Mouse (Mus musculus): ENCODE measurements around the gene Cd7.
"Not testable (repeated sequence)": the region's sequence is repeated elsewhere in the genome, so short reads cannot be mapped to it uniquely, and the experiment has no call there.

Gene Cd7

DNA sequence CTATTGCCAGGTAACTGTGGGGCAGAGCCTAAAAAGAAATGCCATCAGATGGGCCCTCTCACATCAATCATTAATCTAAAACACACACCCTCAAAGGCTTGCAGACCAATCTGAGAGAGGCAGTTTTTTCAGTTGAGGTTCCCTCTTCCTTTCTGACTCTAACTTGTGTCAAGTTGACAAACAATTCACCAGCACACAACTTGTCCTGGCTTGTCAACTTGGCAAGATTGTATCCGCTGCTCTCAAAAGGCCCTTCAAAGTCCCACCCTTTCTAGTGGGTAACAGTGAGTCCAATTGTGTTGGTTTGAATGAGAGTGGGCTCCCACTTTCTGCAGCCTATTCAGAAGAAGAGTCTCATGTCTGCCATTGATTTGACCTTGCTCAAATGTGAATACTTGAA, 6.1 kb upstream of the Cd7 start:
- DNase-seq, result no peak

DNA sequence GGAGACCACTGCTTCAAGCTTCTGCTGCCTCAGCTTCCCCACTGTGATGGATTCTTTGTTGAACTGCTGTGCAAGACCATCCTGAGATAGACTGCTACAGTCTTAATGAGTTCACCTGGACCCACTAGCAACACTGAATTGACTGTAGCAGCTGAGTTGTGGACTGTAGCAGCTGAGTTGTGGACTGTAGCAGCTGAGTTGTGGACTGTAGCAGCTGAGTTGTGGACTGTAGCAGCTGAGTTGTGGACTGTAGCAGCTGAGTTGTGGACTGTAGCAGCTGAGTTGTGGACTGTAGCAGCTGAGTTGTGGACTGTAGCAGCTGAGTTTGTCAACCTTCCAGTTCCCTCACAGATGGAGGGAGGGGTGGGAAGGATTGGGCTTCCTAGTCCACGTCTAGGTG, 3.8 kb upstream of the Cd7 start:
- not testable (repeated sequence) for DNase-seq

DNA sequence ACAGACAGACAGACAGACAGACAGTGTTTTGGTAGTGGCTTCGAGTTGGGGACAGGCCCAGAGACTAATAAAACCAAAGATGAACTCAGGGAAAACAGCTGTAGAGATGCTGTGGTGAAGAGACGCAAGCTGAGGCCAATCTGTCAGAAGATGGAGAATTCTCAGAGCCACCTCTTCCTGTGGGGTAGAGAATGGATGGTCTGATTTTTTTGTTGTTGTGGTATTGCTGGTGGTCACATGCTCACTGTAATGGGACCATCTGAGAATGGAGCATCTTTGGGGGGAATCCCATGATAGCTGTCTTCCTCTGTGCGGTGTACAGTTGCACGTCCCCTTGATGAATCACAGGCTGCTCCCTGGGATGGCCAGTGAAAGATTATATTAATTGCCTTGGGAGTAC, 3.3 kb upstream of the Cd7 start:
- no peak for DNase-seq

DNA sequence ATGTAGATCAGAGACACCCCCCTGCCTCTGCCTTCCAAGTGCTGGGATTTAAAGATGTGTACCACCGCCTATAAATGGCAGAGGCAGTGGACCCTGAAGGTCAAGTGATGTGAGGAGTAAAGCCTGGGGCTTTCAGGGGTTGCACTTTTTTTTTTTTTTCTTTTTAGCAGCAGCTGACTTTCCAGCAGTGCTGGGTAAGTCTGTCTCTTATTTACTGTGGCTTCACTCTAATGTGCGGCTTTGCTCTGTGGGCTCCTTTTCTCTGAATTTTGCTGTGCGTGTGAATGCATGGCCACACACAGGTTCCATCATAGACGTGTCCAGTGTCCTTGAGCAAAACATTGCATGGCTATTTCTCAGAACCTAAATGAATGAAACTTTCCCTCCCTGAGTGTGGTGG, 2.4 kb upstream of the Cd7 start:
- DNase-seq, result no peak

DNA sequence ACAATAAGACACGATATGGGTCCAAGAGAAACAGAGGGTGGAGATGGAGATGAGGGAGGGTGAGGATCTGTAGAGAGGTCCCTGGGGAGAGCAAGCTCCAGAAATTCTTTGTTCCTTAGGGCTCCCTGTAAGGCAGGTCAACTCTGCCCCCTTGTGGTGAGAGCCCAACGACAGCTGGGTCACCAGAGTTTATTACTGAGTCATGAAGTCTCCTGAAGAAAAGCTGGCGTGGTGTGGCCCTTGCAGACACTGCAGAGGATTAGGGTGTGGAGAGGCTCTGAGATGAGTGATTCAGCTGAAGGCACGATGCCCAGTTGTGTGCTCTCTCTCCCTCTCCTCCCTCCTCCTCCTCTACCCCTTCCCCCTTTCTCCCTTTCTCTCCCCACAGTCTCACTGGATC, 2.0 kb upstream of the Cd7 start:
- peak; percentile 60 for DNase-seq

DNA sequence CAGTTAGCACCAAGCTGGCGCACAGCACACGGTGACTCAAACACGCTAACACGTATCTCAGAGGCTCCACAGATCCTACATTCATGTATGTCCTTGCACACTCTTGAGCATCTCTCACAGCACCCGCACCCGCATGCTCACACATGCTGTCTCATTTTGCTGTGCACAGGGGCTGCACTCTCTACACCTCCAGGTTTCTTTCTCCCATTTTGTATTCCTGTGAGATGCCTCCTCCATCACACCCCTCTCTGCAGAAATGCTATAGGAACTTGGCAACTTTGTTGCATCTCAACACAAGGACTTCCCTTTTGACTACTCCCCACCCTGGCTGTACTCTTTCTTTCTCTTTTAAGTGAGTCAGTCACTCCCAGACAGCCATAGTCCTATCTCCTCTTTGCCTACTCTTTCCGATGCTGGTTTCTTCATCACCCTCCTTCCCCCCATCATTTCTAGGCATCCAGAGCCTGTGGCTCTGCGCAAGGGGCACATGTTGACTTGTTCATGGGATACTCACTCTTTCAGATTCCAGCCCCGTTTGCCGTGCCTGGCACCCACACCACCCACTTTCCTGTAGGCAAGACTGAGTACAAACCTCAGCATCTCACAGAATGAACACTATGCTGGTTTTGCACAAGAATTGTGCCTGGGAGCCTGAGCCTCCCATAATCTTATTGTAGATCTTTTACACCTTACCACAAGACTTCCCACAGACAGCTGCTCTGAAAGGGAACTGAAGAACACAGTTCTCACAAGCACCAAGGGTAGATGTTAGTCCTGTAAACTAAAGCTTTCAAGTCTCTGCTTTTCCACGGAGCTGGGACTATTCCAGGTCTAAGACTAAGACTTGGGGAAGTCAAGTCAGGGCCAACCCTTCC, 615 bp downstream of the Cd7 start:
- DNase-seq, result no peak

DNA sequence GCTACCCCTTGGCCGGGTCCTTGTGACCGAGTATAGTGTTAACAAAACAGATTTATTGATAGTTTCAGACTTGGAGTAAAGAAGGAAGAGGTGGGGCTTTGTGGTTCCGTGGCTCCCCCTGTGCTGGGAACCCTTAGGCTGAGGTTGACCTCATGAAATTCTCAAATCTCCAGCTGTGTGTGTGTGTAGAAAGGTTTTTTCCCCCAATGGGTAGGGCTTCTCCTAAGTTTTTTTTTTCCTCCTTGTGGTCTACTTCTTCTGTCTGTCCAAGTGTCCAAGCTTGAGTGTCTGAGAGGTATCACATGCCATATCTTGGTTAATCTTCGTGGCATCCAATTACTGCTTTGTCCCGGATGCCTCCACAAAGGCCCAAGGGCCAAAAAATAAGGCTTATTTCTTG, 6.1 kb downstream of the Cd7 start:
- no peak for DNase-seq

DNA sequence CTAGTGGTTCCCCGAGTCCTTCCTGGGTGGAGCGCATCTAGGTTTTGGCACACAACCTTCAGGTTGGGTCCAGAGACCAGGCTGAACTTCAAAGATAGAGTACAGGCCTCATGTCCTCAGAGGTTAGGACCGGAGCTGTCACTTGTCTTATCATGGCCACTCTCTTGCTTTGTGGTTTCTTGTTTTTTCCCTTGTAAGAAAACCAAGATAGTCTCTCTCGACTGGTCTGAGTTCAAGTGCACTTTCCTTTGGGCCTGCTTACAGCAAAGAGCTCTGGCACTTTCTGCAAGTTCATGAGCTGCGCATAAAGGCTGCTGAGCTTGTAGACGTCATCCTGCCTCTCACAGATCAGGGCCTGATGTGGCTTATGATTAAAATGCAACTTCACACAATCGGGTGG, 12.0 kb downstream of the Cd7 start:
- no peak for DNase-seq

DNA sequence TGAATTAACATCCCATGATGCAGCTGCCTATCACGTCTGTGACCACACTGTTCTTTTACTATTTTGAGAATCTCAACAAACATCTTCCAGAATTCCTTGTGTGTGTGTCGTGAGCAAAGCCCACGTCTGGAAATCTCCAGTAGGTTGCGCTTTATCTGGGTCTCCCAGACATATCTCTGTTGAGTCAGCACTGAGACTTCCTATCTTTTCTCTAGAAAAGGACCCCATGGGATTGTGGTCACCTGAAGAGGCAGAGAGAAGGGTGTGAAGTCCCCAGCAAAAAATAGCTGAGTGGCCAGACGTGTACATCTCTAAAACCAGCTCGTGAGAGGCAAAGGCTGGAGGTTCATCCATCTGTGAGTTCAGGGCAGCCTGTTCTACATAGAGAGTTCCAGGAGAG, 15.1 kb downstream of the Cd7 start:
- DNase-seq, result no peak

DNA sequence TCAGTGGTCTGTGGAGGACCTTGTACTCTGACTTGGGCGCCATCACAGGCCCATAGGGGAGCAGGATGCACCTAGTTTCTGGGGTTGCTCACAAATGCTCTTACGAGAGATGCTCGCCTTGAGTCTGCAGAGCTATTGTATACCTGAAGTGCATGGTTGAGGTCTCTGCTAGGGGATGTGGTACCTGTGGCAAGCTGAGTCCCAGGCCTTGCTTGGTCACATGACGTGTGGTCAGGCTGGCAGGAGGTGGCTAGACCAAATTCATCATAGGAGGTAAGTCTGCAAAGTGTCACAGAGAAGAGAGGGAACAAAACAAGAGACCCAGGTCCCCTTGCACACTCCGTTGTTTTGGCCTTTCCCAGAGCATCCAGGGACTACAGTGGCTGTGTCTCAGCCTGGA, 19.7 kb downstream of the Cd7 start:
- no peak for DNase-seq

DNA sequence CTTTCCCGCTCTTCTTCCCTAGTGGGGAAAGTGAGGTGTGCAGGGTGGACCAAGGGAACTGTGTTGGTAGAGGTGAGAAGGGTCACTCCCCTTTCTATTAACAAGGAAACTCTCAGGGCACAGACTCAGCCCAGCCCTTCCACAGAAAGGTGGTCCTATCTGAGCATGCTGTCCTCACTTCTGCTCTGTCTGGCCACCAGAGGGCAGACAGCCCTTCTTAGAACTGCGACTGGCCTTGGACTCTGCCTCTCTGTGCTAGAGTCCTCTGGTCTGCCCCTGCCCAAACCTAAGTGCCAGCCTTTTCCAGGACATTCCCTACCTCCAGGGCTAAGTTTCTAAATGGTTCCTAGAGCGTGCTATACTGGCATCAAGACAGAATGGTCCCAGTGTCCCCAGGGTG, 21.5 kb downstream of the Cd7 start:
- peak; percentile 51 for DNase-seq

DNA sequence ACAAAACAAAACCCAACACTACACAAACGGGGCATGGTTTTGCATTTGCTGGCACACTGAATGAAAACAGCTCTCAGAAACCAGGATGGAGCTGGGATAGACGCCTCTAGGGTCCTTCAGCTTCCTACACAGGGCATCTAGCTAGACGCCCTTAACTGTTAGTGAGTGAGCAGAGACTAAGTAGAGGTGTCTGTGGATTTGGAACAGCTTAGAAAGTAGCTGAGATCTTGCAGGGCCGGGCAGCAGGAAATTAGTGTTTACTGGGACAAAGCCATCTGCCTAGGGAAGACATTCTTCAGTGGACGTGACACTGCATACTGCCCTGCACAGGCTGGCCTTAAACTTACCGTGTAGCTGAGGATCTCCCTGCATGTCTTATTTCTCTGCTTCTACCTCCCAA, 23.7 kb downstream of the Cd7 start:
- no peak for DNase-seq

DNA sequence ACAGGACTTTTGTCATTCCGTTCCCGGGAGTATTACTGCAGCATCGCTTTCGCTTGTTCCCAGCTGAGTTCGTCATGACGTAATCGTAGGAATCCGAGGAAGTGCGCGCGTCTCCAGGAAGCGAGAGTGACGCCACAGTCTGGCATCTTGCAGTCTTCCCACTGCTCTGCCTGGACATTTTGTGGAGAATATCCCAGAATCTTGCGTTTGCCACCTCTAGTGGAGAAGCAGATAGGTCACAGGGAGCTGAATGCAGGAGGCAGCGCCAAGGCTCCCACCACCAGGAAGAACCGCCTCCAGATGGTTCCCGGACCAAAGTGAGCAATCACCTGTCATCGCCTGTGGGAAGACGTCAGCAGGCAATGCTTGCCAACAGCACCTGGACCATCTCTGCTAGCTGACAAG, 24.3 kb downstream of the Cd7 start:
- DNase-seq, result peak; percentile 88

DNA sequence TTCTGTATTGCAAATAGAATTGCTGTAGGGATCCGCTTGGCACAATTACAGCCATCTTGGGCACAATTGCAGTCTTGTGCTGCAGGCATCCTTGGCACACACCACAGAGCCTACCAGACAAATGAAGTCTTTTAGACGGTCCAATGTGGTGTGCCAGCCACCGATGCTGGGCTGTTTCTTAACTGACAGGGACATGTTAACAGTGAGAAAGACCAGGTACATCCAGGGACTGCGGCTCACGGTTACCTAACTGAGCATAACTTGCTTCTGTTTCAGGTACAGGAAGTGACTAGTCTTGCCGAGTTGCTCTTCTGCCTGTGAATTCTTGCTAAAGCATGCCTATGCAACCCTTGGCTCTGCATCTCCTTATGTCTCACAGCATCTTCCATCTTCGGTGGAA, 25.6 kb downstream of the Cd7 start:
- no peak for DNase-seq

DNA sequence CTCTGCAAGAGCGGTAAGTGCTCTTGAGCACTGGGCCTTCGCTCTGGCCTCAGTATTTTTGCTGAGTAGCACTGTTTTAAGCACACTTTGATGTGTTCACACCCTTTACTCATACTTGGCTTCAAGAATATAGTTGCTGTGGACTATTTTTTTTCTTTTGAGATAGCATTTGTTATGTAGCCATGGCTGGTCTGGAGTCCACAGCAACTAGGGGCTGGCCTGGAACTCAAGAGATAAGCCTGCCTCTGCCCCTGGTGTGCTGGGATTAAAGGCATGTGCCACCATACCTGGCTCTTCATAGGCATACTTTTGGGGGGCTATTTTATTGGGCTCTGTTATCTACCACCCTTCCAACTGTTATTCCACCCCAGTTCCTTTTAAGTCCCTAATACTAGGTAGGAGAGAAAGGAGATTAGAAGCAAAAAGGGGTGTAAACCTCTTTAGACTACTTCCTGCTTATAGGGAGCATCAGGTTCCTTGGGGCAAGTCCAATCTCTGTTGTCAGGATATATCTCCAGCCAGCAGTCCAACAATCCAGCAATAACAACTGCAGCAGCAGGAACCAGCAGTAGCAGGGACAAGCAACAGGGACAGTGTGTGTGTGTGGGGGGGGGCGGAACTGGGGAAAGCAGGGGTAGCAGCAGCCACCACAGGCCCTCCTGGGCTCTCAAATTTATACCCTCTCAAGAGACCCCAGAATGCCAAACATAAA, 29.0 kb downstream of the Cd7 start:
- DNase-seq, result no peak

DNA sequence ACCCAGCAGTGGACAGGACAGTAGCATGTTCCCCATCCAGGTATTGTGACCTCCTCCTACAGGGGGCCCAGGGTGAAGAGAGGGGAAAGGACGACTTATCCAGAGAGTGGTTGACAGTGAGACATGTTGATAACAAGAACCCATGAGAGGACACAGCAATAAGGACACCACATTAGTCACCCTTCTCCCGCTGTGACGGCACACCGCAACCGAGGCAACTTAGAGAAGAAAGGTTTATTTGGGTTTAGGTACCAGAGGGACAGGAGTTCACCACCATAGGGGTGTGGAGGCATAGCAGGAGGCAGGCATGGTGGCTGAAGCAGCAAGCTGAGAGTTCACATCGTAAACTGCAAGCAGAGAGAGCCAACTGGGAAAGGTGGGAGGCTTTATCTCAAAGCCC, 33.0 kb downstream of the Cd7 start:
- no peak for DNase-seq

DNA sequence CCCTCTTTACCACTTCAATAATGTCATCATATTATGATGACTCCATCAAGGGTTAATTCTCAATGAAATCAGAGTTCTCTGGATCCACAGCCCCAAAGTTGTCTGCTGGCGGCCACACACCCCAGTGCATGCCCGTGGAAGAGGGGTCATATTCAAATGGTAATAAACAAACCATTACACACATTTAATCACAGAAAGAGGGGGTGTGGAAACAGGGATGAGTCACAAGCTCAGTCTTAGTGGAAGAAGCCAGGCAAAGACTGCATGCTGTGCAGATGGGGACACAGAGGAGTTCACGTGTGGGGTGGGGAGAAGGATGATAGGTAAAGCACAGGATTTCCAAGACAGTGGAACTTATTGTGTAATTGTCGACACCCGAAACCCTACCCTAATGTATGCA, 34.9 kb downstream of the Cd7 start:
- no peak for DNase-seq

DNA sequence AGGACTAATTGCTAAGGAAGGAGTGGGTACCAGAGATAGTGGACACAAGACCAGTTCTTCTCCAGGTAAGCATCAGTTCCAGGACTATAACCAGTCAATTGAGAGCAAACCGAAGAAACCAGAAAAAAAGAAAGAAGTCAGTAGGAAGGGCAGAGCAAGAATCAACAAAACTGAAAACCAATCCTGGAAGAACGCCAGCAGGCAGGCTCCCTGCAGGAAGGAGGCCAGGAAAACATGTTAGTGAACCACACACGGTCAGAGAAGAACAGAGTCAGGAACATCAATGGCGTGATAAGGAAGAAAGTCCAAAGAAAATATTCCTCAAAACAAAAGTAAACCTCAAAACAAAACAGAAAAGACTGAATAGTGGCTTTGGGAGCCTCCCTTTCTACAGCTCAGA, 37.3 kb downstream of the Cd7 start:
- DNase-seq, result no peak

DNA sequence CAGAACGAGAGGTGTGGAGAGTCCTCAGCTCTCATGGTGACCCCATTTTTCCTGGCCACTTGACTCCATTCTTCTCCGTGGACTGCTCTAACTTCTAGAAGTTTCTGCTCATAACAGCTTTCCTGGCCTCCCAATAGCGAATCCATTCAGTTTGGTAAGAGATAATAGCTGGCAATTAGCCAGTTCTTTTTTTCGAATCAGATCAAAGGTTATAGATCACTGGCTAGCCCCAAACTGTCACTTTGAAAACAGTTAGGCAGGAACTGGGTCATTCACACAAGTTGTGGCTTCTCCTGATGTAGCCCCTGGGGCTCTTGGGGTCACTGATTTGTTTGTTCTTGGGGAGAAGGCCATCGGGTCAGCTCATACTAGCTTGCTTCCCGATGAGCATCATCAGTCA, 44.5 kb downstream of the Cd7 start:
- DNase-seq, result no peak

DNA sequence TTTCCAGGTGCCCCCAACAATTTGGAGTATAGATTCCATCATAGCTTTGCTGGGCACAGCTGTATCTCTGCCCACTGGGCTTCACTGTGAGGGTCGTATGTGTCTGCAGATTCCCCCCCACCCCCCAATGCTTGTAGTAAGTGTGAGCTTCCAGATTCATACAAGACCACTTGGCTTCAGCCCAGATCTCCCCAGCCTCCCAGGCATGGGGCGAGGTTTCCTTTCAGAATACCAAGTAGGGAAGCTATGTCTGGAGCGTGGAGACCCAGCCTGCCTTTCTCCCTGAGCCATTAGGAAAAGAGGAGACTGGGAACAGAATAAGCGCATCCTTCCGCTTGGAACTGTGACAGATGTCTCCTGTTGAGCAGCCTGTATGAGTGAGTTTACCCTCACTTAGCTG, 45.6 kb downstream of the Cd7 start:
- peak; percentile 33 for DNase-seq

DNA sequence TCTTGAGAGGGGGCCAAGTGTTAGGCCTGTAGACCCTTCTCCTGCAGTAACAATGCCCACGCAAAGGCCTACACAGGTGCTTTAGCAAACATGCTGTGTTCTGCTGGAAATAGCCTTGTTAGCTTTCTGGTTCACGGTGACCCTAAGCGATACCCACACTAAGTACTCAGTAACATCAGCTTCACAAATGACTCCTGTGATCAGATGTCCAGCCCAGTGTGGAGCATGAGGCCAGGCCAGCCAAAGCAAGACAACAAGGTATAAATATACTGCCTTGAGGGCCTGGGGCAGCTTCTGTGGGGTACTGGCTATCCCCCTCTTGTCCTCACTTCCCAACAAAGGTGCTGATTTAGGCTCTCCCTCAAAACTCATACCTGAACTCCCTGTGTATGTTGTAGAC, 46.1 kb downstream of the Cd7 start:
- no peak for DNase-seq

DNA sequence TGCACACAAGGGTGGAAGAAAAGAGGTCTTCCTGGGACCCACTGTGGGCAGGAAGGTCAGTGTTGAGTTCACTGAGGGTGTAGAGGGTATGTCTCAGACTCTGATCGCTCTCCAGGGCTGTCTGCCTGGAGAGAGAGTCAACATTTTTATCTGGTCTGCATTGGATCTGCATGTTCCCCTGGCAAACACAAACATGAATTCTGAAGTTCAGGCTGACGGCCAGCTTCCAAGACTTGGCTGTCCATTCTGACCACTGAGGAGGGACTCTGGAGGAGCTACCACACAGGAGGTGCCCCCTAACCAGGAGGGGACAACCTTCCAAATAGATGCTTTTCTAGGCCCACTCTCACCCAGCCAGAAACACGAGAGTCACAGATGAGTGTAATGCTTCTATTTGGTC, 47.4 kb downstream of the Cd7 start:
- DNase-seq, result peak; percentile 62

DNA sequence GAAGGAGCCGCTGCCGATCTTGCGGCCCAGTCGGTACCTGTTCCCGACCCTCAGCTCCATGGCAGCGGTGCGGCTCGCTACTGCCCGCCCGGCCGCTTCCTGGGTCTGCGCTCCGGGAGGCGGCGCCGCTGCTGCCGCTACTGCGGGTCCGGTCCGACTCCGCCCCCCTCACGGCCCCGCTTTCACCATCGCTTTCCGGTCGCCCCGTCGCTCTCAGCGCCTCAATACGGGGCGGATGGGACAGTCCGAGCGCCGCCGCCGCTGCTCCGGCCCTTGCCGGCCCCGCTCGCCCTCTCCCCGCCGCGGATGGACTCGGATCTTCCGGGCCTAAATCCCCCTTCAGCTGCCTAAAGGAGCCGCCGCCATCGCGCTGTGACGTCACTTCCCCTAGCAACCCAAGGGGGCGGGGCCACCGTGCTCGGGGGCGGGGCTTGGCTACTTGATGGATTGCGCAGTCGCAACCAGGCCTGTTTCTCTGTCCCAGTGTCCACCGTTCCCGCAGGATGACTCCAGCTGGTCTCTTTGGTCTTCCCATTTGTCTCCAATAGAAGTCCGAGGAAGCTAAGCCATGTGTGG, 48.2 kb downstream of the Cd7 start, which contains the start of gene Csnk1d:
TSS of gene Csnk1d (minus strand) at position 380 of the 576 bp plus-strand sequence.
- DNase-seq, result peak; percentile 98

DNA sequence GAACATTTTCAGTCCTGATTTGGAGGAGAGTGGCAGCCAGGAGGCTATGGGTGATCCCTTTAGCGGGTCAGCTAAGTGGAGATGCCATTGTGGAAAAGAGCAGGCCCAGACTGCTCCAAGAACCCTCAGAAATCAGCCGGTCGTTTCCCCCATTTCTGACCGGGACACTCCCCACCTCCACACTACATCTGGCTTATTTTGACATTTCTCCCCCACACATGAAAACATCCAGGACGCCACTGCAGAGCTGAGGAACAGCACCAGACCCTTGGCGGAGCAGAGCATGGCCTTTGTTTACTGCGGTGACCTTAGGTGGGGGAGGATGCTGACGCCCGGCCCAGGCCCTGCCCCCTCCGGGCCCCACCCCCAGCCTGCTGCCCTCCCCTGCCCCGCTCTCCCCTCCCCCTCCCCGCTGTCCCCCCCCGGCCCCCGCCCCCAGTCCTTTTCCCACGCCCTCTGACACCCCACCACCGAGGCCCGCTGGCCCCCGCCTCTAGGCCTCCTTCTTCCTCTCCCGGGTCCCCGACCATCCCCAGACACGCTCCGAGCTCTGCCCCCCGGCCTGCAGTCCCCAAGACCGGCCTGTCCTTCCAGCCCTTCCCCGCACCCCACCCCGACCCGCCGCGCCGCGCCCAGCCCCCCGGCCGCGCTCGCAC, 49.0 kb downstream of the Cd7 start:
- DNase-seq, result peak; percentile 49
